Mouse (Mus musculus) midbrain, postnatal 0 days (tissue): Measurements from ENCODE around the gene Tpk1. TPM values are rescaled to one million over a fixed set of nuclear protein-coding genes. Genes with fewer than 3 reads are reported as not detected.
A peak's percentile ranks its signal among the peaks of the same experiment; 100 is the strongest.
"Not testable (repeated sequence)": the region's sequence is repeated elsewhere in the genome, so short reads cannot be mapped to it uniquely, and the experiment has no call there.

Source experiments
- ATAC-seq: fragments of 200-750 bp; cut with Nextera tagmentation; 2 replicates; pipeline ENCODE4 v1.8.0; 2017; ENCODE audit warnings: moderate number of reproducible peaks, mild to moderate bottlenecking, moderate TSS enrichment, moderate library complexity; ENCODE audit not compliant: low FRiP score
- DNase-seq: peaks from one replicate; pipeline ENCODE4 v3.0.0-alpha.2; 2015; ENCODE audit warnings: low spot score
- H3K27ac ChIP-seq: fragments of 300-500 bp; sonication (generic); 2 replicates; pipeline ENCODE4 v1.5.1; 2014; ENCODE audit warnings: low read depth, mild to moderate bottlenecking, low read length, mixed read lengths
- H3K27me3 ChIP-seq: fragments of 300-500 bp; sonication (generic); 2 replicates; pipeline ENCODE4 v1.6.1; 2014; ENCODE audit warnings: low read length, control low read depth, mixed read lengths; ENCODE audit not compliant: insufficient read depth
- H3K36me3 ChIP-seq: fragments of 300-500 bp; sonication (generic); 2 replicates; pipeline ENCODE4 v1.6.1; 2014; ENCODE audit warnings: low read length, control low read depth, mixed read lengths; ENCODE audit not compliant: insufficient read depth
- H3K4me1 ChIP-seq: fragments of 300-500 bp; sonication (generic); 2 replicates; pipeline ENCODE4 v1.6.1; 2014; ENCODE audit warnings: mild to moderate bottlenecking, control low read depth, antibody characterized with exemption, low read length, mixed read lengths; ENCODE audit not compliant: insufficient read depth
- H3K4me2 ChIP-seq: fragments of 300-500 bp; sonication (generic); 2 replicates; pipeline ENCODE4 v1.6.1; 2014; ENCODE audit warnings: low read depth, mild to moderate bottlenecking, low read length, mixed read lengths; ENCODE audit not compliant: poor library complexity, severe bottlenecking
- H3K4me3 ChIP-seq: fragments of 300-500 bp; sonication (generic); 2 replicates; pipeline ENCODE4 v1.5.1; 2014; ENCODE audit warnings: low read depth, mild to moderate bottlenecking, low read length, moderate library complexity
- H3K9ac ChIP-seq: fragments of 300-500 bp; sonication (generic); replicated peaks from 2 replicates; pipeline ENCODE4 v1.6.1; 2014; ENCODE audit warnings: mild to moderate bottlenecking, low read length, moderate library complexity, mixed read lengths; ENCODE audit not compliant: poor library complexity, severe bottlenecking
- H3K9me3 ChIP-seq: fragments of 300-500 bp; sonication (generic); 2 replicates; pipeline ENCODE4 v1.6.1; 2016; ENCODE audit warnings: low read length, control low read depth
- CTCF ChIP-seq: IDR thresholded peaks from 2 replicates; pipeline ENCODE4 v1.5.1; 2016; ENCODE audit warnings: antibody characterized with exemption, mild to moderate bottlenecking
- WGBS: fragments of 180-500 bp; shearing (Covaris S2); extraction: QIAGEN DNeasy Blood & Tissue Kit; methylation state at CpG from one replicate; pipeline ENCODE4 v1.1.7; 2014; 5-methylcytosine and 5-hydroxymethylcytosine counted together
- polyA plus RNA-seq: library from polyadenylated mRNA; unstranded; fragments of >200 nt; fragmentation: Nextera tagmentation; extraction: Ambion mirVana; gene quantifications from 2 replicates; pipeline ENCODE4 v1.2.1, GENCODE M21; 2015
- total RNA-seq: library from RNA; depleted of rRNA; stranded (reverse); fragments of >200 nt; gene quantifications from 2 replicates; pipeline ENCODE4 v1.2.3, GENCODE M21; 2014

Tpk1 gene
- total and polyA plus RNA-seq, 2 experiments from 2014 or later = 4.4 to 6.0 TPM

DNA sequence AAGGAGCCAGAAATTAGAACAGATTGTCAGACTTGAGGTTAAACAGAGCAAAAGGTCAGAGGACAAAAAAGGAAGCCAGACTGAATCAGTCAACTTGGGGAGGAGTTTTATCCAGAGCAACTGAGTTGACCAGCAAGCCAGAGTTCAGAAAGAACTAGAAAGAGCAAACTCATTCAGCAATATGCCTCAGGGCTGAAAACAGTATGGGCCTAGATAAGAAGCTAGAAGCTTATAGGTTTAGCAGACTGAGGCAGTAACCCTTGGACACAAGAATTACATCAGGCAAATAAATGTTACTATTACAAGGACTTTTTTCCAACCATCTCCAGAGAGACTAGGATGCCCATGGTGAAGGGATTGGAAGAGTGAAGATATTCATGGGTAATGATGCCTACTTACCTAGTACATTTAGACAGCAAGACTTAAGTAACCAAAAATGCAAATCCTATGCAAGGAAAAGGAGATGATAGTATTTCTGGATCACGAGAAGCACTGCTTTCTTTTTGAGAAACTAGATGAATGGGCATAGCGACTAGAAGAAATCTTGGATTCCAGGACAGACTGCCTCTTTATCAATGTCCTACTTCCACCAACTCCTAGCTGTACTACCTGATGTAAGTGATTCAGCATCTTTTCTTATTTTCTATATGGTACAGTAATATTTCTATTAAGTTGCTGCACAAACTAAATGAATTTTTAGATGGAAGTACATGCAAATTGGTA lies 149.3 kb downstream of the Tpk1 start:
- H3K9me3 ChIP-seq = no peaks in the 10 kb centered on the region
- H3K9ac ChIP-seq = no peak overlapping the region
- no peaks in the 10 kb centered on the region for H3K4me1 ChIP-seq
- H3K36me3 ChIP-seq = no peaks in the 10 kb centered on the region
- TF ChIP-seq CTCF = no peak
- no peaks in the 10 kb centered on the region for H3K27me3 ChIP-seq
- ATAC-seq = no peak
- 91% methylated on average over 2 of the region's 2 CpGs for WGBS
- H3K27ac ChIP-seq = no peak overlapping the region
- DNase-seq = no peak
- no peak overlapping the region for H3K4me2 ChIP-seq
- H3K4me3 ChIP-seq = no peak overlapping the region

DNA sequence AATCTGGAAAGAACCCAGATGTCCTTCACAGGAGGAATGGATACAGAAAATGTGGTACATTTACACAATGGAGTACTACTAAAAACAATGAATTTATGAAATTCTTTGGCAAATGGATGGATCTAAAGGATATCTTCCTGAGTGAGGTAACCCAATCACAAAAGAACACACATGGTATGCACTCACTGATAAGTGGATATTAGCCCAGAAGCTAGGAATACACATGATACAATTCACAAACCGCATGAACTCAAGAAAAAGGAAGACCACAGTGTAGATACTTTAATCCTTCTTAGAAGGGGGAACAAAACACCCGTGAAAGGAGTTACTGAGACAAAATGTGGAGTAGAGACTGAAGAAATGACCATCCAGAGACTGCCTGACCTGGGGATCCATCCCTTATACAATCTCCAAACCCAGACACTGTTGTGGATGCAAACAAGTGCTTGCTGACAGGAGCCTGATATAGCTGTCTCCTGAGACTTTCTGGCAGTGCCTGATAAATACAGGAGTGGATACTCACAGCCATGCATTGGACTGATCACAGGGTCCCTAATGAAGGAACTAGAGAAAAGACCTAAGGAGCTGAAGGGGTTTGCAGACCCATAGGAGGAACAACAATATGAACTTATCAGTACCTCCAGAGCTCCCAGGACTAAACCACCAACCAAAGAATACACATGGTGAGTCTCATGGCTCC lies 159.2 kb downstream of the Tpk1 start:
- H3K9ac ChIP-seq, H3K4me2 ChIP-seq, H3K27me3 ChIP-seq, H3K27ac ChIP-seq, H3K4me1 ChIP-seq, ATAC-seq, H3K9me3 ChIP-seq, H3K4me3 ChIP-seq, H3K36me3 ChIP-seq, DNase-seq: not testable (repeated sequence)
- 82% methylated on average over 2 of the region's 2 CpGs for WGBS

DNA sequence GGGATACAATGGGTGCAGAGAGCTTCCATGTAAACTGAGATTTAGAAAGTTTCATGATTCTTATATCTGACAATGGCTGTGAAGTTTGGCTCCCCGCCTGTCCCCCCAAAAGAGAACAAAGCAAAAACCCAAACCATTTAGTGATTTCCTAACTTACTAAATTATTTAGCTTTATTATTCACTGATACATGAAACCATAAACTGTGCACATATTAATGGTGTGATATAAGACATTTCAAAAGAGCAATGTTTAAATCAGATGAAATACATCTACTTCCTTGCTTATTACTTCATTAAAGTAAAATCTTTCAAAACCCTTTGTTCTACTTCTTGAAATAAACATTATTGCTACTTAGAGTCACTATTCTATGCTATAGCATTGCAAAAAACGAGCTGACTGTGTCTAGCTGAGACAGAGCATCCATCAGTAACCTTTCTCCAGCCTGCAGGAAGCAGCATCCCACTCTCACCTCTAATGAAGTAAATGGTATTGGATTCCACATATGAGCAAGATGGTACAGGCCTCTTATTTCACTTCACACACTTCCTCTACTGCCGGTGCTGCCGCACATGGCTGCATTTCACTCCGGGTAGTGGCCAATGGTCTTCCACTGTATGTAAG lies 161.4 kb downstream of the Tpk1 start:
- H3K9me3 ChIP-seq = no peaks in the 10 kb centered on the region
- ATAC-seq = no peak

DNA sequence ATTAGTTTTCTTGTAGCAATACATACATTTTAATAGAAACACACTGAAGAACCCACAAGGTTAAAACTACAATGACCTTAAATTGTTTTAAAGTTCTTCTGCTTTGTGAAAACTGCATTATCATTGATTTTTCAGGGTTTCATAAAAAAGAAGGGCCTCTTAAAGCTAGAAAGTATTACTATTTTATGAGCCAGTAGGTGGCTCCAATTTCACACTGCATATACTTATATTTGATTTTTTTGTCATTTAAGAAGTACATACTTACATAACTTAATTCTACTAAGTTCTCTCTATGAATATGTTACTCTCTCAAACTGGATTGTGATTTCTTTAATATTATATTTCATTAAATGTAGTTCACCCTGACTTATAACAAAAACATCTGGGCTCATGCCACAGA lies 173.7 kb downstream of the Tpk1 start:
- no peak overlapping the region for H3K4me3 ChIP-seq
- no peaks in the 10 kb centered on the region for H3K4me1 ChIP-seq
- no peaks in the 10 kb centered on the region for H3K27me3 ChIP-seq
- no peak overlapping the region for H3K9ac ChIP-seq
- DNase-seq (peak; percentile 32), ATAC-seq (no peak)
- no peaks in the 10 kb centered on the region for H3K9me3 ChIP-seq
- no peaks in the 10 kb centered on the region for H3K36me3 ChIP-seq
- no peak overlapping the region for H3K4me2 ChIP-seq
- TF ChIP-seq CTCF = peak; percentile 61
- H3K27ac ChIP-seq = no peak overlapping the region

More for the DNA sequence above, 161.4 kb downstream of the Tpk1 start:
- H3K4me2 ChIP-seq = no peak overlapping the region
- TF ChIP-seq CTCF = no peak
- 90% methylated on average over 5 of the region's 5 CpGs for WGBS
- H3K9ac ChIP-seq = no peak overlapping the region
- H3K36me3 ChIP-seq = no peaks in the 10 kb centered on the region
- no peak for DNase-seq
- H3K27me3 ChIP-seq = no peaks in the 10 kb centered on the region
- no peaks in the 10 kb centered on the region for H3K4me1 ChIP-seq
- H3K27ac ChIP-seq = no peak overlapping the region
- no peak overlapping the region for H3K4me3 ChIP-seq

DNA sequence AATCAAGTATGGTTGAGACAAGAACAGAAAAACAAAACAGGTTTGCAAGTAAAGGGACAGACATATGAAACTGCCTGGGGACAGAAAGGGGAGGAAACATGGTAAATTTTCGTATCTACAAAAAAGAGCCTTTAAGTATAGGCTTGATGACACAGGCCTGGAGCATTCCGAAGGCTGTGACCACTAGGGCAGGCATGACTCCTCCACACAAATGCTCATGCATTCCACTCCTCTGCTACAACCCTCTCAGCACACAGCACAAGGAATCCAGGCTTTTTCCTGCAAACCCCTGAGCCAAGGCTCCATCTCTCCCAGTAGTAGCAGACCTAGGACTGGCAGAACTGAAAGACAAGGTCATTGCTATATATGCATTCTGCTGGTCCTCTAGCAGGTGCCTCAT lies 179.4 kb downstream of the Tpk1 start:
- DNase-seq (no peak), ATAC-seq (no peak)
- Histone ChIP-seq H3K4me2 (no peak overlapping the region), H3K9me3 (no peaks in the 10 kb centered on the region), H3K4me1 (no peaks in the 10 kb centered on the region), H3K36me3 (no peaks in the 10 kb centered on the region), H3K4me3 (no peak overlapping the region), H3K9ac (no peak overlapping the region), H3K27ac (no peak overlapping the region), H3K27me3 (no peaks in the 10 kb centered on the region)
- WGBS = 91% methylated on average over 2 of the region's 2 CpGs
- TF ChIP-seq CTCF = no peak

DNA sequence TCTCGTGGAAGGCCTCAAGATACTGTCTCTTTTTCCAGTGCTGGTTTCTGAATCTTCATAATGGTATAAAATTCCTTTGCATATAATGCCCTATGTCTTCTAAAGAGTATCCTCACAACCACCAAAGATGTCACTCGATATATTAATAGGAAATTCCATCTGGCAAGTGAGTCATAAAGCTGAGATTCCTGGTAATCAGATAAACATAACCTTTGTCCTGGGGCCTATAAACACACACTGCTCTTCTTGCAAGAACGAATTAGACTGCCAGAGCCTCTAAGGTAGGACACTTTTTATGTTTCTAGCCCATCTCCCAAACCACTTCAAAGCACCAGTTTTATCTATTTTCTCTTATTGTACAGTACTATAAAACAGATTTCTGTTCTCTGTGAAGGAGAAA lies 185.4 kb downstream of the Tpk1 start:
- Histone ChIP-seq H3K4me2 (no peak overlapping the region), H3K36me3 (no peaks in the 10 kb centered on the region), H3K9ac (no peak overlapping the region), H3K27me3 (no peaks in the 10 kb centered on the region), H3K27ac (no peak overlapping the region), H3K4me3 (no peak overlapping the region), H3K9me3 (no peaks in the 10 kb centered on the region), H3K4me1 (no peaks in the 10 kb centered on the region)
- no peak for DNase-seq
- no peak for ATAC-seq
- 75% methylated on average over 3 of the region's 3 CpGs for WGBS
- TF ChIP-seq CTCF = no peak
